Mouse (Mus musculus) cerebellum, postnatal 4 days (tissue): ENCODE data around the gene 1110004F10Rik.

ENCODE experiments used
- DNase-seq, 2 experiments: peaks; one replicate each; pipeline ENCODE4 v3.0.0; 2022; ENCODE audit warnings: low spot score in 2 of 2, mixed read lengths in 1 of 2

1110004F10Rik gene

DNA sequence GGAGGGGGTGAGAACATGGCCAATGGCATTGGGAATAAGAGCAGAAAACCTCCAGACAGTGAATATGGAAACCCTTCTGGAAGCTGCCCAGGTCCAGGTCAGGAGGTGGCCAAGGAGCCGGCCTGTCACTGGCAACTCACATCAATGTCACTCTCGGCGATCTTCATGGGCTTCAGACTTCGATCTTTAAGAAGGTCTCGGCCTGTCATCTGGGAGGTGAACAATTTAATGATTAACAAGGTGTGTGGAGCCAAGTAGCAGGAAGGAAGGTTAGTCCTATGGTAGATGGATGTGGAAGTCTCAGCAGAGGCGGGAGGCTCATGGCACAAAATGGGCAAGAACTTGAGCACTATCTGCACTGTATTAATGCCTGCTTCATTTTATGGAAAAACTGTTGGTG lies 105.8 kb downstream of the 1110004F10Rik start:
- DNase-seq = no peak

DNA sequence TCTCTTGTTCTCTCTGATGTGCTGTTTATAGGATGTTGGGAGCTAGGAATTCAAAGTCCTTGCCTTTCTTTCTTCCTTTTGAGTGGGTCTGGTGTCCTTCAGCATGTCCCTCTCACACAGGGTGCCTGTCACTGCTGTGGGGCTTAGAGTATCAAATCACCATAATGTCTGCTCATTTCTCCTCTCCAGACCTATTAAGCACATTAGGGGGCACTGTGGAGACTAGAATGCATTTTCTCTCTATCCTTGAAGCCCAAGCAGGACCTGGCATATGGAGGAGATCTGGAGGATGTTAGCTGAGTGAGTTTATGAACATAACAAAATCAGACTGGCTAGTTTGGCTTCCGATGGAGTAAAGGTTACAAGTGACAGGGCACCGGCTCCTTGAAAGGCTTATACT lies 107.9 kb downstream of the 1110004F10Rik start:
- no peak for DNase-seq

DNA sequence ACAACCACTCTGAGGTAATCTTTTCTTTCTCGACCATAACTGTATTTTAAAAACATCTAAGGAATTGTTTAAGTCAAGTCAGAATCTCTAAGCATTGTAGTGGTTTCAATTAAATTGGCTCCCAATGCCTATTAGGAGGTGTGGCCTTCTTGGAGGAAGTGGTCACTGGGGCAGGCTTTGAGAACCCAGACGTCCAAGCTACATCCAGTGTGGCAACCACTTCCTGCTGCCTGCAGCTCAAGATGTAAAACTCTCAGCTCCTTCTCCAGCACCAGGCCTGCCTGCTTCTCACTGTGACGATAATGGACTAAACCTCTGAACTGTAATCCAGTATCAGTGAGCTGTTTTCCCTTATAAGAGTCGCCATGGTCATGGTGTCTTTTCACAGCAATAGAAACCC lies 110.4 kb downstream of the 1110004F10Rik start:
- DNase-seq = no peak

DNA sequence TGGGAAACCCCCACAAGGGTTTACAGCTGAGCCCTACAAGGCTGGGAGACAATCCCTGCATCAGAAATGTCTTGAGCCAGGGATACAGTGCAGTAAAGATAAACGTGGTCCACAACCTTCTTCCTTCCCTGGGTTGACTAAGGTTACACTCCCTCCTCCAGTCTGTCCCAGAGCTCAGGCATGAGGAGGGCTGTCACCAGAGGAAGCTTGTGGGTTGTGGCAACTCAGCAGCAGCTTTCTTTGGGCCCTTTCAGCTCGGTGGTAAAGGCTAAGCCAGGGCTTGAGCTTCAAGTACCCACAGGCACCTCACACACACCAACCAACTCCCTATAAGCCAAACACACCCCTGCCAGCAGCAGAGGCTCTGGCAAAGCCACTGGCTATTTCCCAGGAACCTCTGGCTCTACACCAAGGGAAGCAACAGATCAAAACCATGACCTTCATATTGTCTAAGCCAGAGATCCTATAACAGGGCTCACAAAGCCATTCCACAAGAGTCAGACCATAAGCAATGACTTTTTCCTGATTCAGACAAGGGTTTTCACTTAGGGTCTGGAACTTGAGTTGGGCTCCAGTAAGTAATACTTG lies 114.7 kb downstream of the 1110004F10Rik start:
- no peak for DNase-seq
